Mouse (Mus musculus): ENCODE measurements at regions not wholly inside any gene's neighbourhood (a gene's known extent, or its start where the extent isn't known, plus 50 kb on each side); places are given as distances from the start of the nearest gene placed in this dataset.

DNA sequence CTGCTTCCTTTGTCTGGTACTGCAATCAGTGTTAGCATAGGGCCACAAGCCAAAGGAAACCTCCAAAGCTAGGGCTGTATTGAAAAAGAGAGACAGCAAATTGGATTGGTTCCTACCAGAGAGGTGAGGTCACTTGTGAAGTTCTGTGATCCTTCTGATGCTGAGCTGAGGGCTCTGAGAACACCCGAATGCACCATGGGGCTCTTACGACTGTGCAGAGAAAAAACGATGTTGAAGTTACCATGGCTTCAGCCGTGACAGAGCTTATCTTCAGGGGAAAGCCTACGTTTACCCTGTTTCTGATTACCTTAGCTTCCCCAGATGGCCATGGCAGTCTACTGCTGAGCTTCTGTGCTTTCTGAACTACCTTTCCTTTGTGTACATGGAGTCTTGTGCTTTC lies 53.9 kb upstream of the Fmo9 start:
- in situ Hi-C loops (cut with MboI, MseI), result loop anchor here (25.0 kb wide), 2 partner anchors 477 to 602 kb away; partner anchors contain the start of gene Aldh9a1

DNA sequence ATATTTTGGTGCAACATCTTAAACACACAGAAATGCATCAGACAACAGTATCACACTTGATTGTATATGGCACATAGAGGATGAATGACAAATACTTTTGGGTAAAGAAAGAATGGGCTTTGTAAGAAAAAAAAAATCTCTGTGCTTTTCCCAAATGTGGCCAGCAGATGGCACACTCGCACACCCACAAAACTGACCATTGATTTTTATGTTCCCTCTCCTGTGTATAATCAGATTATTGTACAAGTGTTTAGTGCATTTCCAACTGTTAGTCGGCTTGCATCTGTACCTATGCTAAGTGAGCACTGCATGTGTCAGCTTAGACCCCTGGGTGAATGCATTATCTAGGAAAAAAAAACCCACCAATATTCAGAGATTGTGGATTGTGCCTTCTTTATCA lies 56.4 kb upstream of the Fmo9 start:
- in situ Hi-C loops (cut with MboI, MseI), result loop anchor here (25.0 kb wide), 2 partner anchors 474 to 599 kb away; partner anchors contain the start of gene Aldh9a1

GRCm38 (mm10) chr1:166750236-166750635 lies 68.6 kb upstream of the Fmo9 start:
- in situ Hi-C loops (cut with MboI, MseI), result no loop called here

- in situ Hi-C loops (cut with MboI, MseI), result no loop called here
These were observed 69.1 kb upstream of the Fmo9 start for GRCm38 (mm10) chr1:166750777-166751176.

DNA sequence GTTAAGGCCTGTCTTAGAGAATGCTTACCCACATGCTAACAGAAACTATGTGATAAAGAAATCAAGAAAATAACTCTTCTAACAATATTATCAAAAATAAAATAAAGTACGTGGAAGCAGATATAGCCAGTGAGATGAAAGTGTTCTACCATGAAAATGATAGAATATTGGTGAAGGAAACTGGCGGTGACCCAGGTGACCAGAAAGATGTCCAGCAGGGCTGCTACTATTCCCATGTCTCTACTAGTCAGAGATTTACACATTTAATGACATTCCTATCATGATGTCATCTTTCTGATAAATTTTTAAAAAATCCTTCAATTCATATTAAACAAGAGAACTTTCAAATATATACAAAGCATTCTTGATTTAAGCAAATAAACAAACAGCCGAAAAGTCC lies 69.8 kb upstream of the Fmo9 start:
- in situ Hi-C loops (cut with MboI, MseI), result no loop called here

- in situ Hi-C loops (cut with MboI, MseI), result no loop called here
These were observed 71.5 kb upstream of the Fmo9 start for GRCm38 (mm10) chr1:166752990-166753709.

DNA sequence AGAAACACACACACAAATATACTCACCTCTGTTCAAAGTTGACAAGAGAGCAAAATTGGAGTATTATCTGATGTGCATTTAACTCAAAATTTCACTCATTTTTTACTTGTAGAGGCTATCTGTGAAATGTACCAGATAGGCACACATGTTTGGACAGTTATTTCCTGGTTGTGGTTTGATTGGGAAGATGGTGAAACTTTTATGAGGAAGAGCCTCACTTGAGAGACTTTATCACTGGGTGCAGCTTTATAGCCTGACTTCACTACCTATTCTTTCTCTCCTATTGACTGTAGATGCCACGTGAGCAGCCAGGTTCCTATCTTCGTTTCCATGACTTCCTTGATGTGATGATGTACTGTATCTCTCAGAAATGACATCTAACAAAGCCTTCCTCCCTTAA lies 77.3 kb upstream of the Fmo9 start:
- in situ Hi-C loops (cut with MboI, MseI), result no loop called here

- in situ Hi-C loops (cut with MboI, MseI), result no loop called here
These were observed 91.5 kb upstream of the Fmo9 start for GRCm38 (mm10) chr1:166773114-166773513.

DNA sequence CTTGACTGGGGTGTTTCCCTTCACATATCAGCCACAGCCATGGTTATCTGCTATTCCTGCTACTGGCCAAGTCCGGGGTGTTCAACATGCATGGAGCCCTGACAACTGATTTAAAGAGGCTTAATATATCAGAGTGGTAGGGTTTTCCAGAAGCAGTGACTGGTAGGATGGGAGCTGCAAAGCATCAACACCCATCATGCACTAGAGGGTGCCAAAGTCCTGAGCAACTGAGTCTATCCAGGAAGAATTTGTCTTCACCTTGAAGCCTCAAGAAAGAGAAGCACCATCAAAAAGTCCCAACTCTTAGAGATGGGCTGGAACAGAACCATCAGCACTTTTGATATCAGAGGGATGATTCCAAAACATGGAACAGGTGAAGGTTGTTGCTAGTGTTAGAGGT lies 100.5 kb upstream of the Fmo9 start:
- in situ Hi-C loops (cut with MboI, MseI), result loop anchor here (10.0 kb wide), 1 partner anchor 263 kb away; no protein-coding TSS in a partner anchor

DNA sequence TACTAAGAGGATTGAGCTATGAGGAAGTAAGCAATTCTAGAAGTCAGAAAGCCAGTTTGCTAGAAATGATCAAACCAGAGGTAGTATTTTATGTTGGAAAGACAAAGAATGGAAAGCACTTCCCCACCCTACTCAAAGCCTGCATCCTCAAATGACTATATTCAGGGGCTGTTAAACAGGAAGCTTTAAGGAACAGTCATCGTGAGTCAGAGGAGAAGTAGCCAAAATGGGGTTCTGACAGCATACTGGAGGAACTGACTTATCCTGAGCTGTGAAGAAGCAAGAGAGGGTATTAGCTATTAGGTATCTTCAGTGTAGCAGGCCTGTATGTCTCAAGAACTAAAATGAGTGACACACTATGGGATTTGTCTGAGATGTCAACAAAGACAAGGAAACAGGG lies 106.3 kb upstream of the Fmo9 start:
- in situ Hi-C loops (cut with MboI, MseI), result loop anchor here (10.0 kb wide), 1 partner anchor 257 kb away; no protein-coding TSS in a partner anchor

DNA sequence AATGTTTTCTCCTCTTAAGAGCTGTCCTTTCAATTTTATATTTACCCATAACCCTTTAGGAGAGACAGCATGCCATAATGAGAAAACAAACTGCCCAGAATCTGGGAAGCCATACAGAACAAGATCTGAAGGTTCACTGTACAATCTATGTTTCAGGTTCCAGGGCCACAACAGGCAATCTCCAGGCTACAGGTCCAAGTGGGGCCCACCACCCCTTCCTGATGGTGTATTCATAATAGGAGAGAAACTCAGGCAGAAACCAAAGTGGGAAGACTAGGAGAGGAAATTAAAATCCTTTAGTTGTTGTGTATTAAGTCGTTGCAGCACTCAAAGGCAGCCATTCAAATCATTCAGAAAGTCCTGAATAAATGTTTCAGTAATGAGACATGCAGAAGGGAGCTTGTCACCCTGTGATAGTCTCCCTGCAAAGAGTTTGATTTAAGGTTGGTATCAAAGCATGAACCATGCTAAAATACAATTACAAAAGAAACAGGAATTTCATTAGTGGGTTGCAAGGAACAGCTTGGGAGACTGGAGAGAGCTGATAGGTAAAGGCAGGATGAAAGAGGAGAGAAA lies 107.3 kb upstream of the Fmo9 start:
- in situ Hi-C loops (cut with MboI, MseI), result loop anchor here (10.0 kb wide), 1 partner anchor 256 kb away; no protein-coding TSS in a partner anchor

GRCm38 (mm10) chr1:166793052-166793716 lies 111.5 kb upstream of the Fmo9 start:
- in situ Hi-C loops (cut with MboI, MseI), result no loop called here

GRCm38 (mm10) chr1:166793717-166794081 lies 112.1 kb upstream of the Fmo9 start:
- in situ Hi-C loops (cut with MboI, MseI), result no loop called here

DNA sequence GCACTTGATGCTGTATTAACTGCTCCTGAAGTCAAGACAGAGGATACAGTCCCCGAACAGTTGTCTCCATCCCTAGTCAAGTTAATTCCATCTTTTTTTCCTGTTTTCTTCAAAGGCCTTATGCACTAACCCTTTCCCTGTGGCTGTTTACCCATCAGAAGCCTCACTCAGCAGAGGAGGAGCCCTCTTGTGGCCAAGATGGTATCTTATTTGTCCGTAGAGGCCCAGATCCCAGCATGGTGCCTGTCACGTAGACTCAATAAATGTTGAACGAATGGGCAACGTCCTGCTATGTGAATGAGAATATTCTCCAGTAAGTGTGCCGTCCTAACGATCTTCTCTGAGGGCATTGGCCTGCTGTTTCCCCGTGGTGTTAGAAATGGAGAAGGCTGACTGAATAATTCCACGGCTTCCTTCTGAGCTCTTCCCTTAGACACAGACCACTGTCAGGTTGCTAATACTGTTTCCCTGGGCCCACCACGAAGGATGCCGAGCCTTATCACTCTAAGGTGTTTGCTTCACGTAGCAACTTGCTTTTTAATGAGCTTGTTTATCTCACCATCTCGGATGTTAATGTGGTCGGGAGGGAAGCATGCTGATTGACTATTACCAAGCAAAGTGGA lies 113.1 kb upstream of the Fmo9 start:
- in situ Hi-C loops (cut with MboI, MseI), result no loop called here

DNA sequence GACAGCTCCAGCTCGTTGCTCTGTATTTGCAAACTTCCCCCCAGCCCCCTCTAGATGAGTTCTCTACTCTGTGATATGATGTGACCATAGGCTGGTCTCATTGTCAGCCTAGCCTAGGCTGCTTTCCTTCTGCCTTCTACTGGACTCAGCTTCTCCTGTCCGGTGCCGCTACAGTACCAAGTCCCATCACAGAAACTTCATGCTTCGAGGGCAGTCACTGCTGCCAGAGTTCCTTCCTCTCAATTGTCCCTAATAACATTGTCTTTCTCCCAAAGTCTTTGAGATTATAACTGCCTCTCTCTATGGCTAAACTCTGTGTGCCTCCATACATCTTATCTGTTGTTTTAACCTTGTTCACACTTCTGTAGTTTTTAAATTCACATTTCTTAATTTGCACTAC lies 114.0 kb upstream of the Fmo9 start:
- in situ Hi-C loops (cut with MboI, MseI), result no loop called here

DNA sequence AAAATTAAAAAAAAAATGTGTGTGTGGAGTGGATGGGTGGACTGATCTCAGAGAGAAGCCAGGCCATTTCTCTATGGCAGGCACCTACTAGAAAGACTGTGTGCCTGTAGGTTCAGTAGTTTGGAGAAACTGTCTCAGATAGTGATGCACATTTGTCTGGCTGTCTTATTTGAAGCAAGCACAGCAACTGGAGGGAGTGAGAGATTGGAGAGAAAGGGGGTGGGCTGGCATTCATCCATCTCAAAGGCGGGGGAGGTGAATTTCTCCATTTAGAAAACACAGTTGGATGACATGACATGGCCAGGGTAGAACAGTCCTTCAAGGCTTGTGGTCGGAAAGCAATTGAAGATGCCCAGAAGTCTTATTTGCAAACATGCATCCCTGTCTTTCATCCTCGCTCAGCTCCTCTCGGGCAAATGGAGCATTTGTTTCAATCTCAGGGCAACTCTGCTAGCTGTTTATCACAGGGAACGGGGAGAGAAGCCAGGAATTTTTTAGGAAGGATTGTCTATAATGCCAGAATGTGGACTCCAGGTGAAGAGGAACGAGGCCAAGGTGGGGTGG lies 114.8 kb upstream of the Fmo9 start:
- in situ Hi-C loops (cut with MboI, MseI), result no loop called here

DNA sequence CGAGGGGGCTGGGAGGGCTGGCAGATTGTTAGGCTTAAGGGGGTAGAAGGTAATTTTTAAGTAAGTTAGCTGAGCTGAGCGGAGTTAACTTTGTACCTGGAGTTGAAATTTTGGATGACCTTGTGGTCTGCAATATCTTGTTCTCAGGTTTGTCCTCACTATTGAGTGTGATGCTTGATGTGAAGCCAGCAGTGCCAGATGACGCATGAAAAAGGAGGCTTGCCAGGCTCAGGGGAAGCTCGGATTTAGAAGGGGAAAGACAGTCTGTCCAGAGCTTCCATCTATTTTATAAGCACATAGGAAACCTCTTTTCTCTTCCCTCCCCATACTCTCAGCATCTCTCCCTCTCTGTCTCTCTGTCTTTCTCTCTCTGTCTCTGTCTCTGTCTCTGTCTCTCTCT lies 115.3 kb upstream of the Fmo9 start:
- in situ Hi-C loops (cut with MboI, MseI), result no loop called here

- in situ Hi-C loops (cut with MboI, MseI), result loop anchor here (10.0 kb wide), 1 partner anchor 1264 kb away; no protein-coding TSS in a partner anchor
These were observed 119.4 kb upstream of the Fmo9 start for GRCm38 (mm10) chr1:166800953-166801603.

DNA sequence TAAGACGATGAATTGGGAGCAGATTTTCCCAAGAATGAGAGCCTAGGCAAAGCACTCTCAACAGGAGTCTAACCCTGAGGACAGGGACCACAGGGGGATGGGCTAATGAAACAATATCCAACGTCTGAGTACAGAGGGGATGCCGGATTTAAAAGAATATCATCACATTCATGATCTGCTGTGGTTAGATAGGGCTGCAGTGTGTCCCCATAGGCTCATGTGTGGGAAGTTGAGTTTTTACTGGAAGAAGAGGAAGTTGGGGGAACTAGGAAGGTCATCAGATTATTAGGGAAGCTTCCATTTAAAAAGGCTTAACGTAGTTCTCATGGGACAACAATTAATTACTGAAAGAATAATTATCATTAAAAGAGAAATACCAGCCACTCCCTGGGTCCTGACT lies 120.3 kb upstream of the Fmo9 start:
- in situ Hi-C loops (cut with MboI, MseI), result loop anchor here (10.0 kb wide), 1 partner anchor 1263 kb away; no protein-coding TSS in a partner anchor

- in situ Hi-C loops (cut with MboI, MseI), result loop anchor here (10.0 kb wide), 1 partner anchor 1261 kb away; no protein-coding TSS in a partner anchor
These were observed 122.3 kb upstream of the Fmo9 start for GRCm38 (mm10) chr1:166803928-166804327.

- in situ Hi-C loops (cut with MboI, MseI), result loop anchor here (10.0 kb wide), 1 partner anchor 1260 kb away; no protein-coding TSS in a partner anchor
These were observed 122.7 kb upstream of the Fmo9 start for GRCm38 (mm10) chr1:166804333-166804732.
